Mouse (Mus musculus) layer of hippocampus, postnatal 14 days (tissue): ENCODE results near the gene Arrb2. TPM values are rescaled to one million over a fixed set of nuclear protein-coding genes. Genes with fewer than 3 reads are reported as not detected.
A peak's percentile ranks its signal among the peaks of the same experiment; 100 is the strongest.

Experiments used
- DNase-seq, 2 experiments: peaks; one replicate each; pipeline ENCODE4 v3.0.0; 2021 to 2022; ENCODE audit warnings: low spot score in 2 of 2, mixed read lengths in 1 of 2
- microRNA-seq, 2 experiments: library from miRNA; unstranded; fragments of <30 nt; microRNA quantifications; one replicate each; pipeline ENCODE4 v1.2.0; 2021
- total RNA-seq, 2 experiments: library from RNA; stranded (reverse); gene quantifications; 2 replicates each; pipeline ENCODE4 v1.2.3; 2021

The Arrb2 gene
- total RNA-seq, 2 experiments from 2014 or later = 94.0 to 95.9 TPM

- peak in 1 of 2 experiments; percentile 12 for DNase-seq
Measured at GRCm38 (mm10) chr11:70489684-70490083, 57.2 kb downstream of the Arrb2 start.

Small RNA genes within 50 kb of the gene (microRNA-seq; reads per million reads assigned to microRNA genes)
- 4.2 to 6.6 reads per million in 2 experiments for gene Mir7115

Other genes with a start within 250 kb of the Arrb2 start
- 10 to 100 TPM; 26.1 to 32.9 TPM for gene Slc16a11, start 219.9 kb upstream of the Arrb2 start, total RNA-seq
- 10 to 100 TPM in 1 of 2 experiments, 1 to 10 TPM in 1; 9.3 to 12.6 TPM for gene Slc16a13, start 211.6 kb upstream of the Arrb2 start, total RNA-seq
- 1 to 10 TPM; 2.7 to 2.9 TPM for gene Bcl6b, start 202.8 kb upstream of the Arrb2 start, total RNA-seq
- gene 0610010K14Rik, start 194.7 kb upstream of the Arrb2 start, total RNA-seq = 10 to 100 TPM; 42.3 to 47.7 TPM
- 1 to 10 TPM; 7.2 to 7.9 TPM for gene Gm21988, start 192.8 kb upstream of the Arrb2 start, total RNA-seq
- gene Rnasek, start 192.8 kb upstream of the Arrb2 start, total RNA-seq = 100 to 1,000 TPM; 280 to 324 TPM
- under 1 TPM in 1 of 2 experiments, not detected in 1; 0.48 TPM for gene Alox12, start 177.3 kb upstream of the Arrb2 start, total RNA-seq
- not detected for gene Alox12e, start 110.0 kb upstream of the Arrb2 start, total RNA-seq
- gene Alox15, start 80.6 kb upstream of the Arrb2 start, total RNA-seq = not detected
- 10 to 100 TPM; 38.5 to 39.6 TPM for gene Pelp1, start 22.6 kb upstream of the Arrb2 start, total RNA-seq
- 10 to 100 TPM; 12.9 to 17.9 TPM for gene Med11, start 19.3 kb downstream of the Arrb2 start, total RNA-seq
- gene Zmynd15, start 26.8 kb downstream of the Arrb2 start, total RNA-seq = 1 to 10 TPM in 1 of 2 experiments, under 1 TPM in 1; 0.62 to 1.2 TPM
- under 1 TPM; 0.62 to 0.78 TPM for gene Cxcl16, start 27.3 kb downstream of the Arrb2 start, total RNA-seq
- 1 to 10 TPM in 1 of 2 experiments, not detected in 1; 1.0 TPM for gene Tm4sf5, start 72.6 kb downstream of the Arrb2 start, total RNA-seq
- gene Vmo1, start 82.0 kb downstream of the Arrb2 start, total RNA-seq = not detected
- gene Gltpd2, start 86.6 kb downstream of the Arrb2 start, total RNA-seq = not detected
- gene Psmb6, start 92.7 kb downstream of the Arrb2 start, total RNA-seq = 100 to 1,000 TPM; 198 to 203 TPM
- gene Gm40193, start 100.3 kb downstream of the Arrb2 start, total RNA-seq = not detected
- 10 to 100 TPM; 21.9 to 24.5 TPM for gene Pld2, start 107.4 kb downstream of the Arrb2 start, total RNA-seq
- gene Mink1, start 130.2 kb downstream of the Arrb2 start, total RNA-seq = 100 to 1,000 TPM; 350 to 366 TPM
- gene 4930544D05Rik, start 183.2 kb downstream of the Arrb2 start, total RNA-seq = under 1 TPM; 0.88 TPM
- under 1 TPM; 0.32 to 0.57 TPM for gene Chrne, start 186.6 kb downstream of the Arrb2 start, total RNA-seq
- not detected for gene Gp1ba, start 206.5 kb downstream of the Arrb2 start, total RNA-seq
- 10 to 100 TPM; 70.2 to 72.3 TPM for gene Rnf167, start 214.6 kb downstream of the Arrb2 start, total RNA-seq
- 100 to 1,000 TPM; 124 to 127 TPM for gene Slc25a11, start 214.8 kb downstream of the Arrb2 start, total RNA-seq
- gene Pfn1, start 222.0 kb downstream of the Arrb2 start, total RNA-seq = 100 to 1,000 TPM; 340 to 380 TPM
- gene Eno3, start 224.6 kb downstream of the Arrb2 start, total RNA-seq = 10 to 100 TPM in 1 of 2 experiments, 1 to 10 TPM in 1; 5.9 to 10.1 TPM
- 10 to 100 TPM; 45.8 to 53.7 TPM for gene Spag7, start 236.8 kb downstream of the Arrb2 start, total RNA-seq